Mouse (Mus musculus): ENCODE results near the gene Rab11fip4. TPM values are rescaled to one million over a fixed set of nuclear protein-coding genes. Genes with fewer than 3 reads are reported as not detected.

Gene Rab11fip4
- polyA plus RNA-seq, 2 experiments: 0.46 to 0.63 TPM

- Histone ChIP-seq H3K27ac (no peak overlapping the region), H3K36me3 (replicated peaks; ENCODE audit: control insufficient read depth, insufficient read depth, low read depth) (no peaks in the 10 kb centered on the region), H3K4me2 (ENCODE audit: low read depth) (no peak overlapping the region), H3K9ac (replicated peaks) (no peak overlapping the region), H3K27me3 (ENCODE audit: control insufficient read depth, insufficient read depth, low read length) (peaks cover 10% of the 10 kb centered on the region), H3K4me3 (ENCODE audit: insufficient read depth in 1 of 2, low read depth in 2 of 2, low read length in 2 of 2) (no peak overlapping the region), H3K9me3 (ENCODE audit: control insufficient read depth, low read length) (no peaks in the 10 kb centered on the region), H3K4me1 (replicated peaks; ENCODE audit: control insufficient read depth in 2 of 2, insufficient read depth in 2 of 2, low read length in 1 of 2) (0 out of 4 replicates have a peak, but pooled peaks cover 0 to 3% of the 10 kb centered on the region in 2 experiments)
- WGBS (ENCODE audit: insufficient replicate concordance): 76% methylated on average over 6 of the region's 6 CpGs
- no peak for DNase-seq (ENCODE audit: low read depth in 3 of 3, low spot score in 3 of 3)
- TF ChIP-seq EP300 (IDR thresholded peaks at IDR 0.05; ENCODE audit: low read depth) (no peak), CTCF (IDR thresholded peaks at IDR 0.05; ENCODE audit: low read depth) (no peak)
- ATAC-seq (ENCODE audit: insufficient read depth): no peak
These were observed 127.2 kb downstream of the Rab11fip4 start for GRCm38 (mm10) chr11:79718202-79718601.

DNA sequence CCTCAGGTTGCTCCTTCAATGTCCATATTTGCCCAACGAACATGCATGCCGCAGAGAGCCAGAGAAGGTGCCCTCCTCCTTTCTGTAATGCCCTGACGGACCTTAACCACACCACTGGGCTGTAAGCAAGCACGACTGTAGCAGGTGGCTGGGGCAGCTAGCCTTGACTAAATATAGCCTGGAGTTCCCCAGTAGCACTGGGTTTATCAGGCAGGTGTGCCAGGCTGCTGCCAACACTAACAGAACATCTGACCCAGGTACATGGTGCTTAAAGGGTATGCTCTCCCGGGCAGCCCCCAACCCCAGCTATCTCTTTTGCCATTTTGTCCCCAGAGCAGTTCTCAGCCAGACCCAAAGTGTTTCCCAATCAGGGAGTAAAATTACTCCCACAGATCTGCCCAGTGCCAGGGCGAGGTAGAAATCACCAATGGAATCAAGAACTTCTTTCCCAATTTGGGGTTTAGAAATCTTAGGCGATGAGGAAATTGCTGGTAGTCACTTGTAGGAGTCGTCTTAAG is 127.9 kb downstream of the Rab11fip4 start:
- TF ChIP-seq EP300 (IDR thresholded peaks at IDR 0.05; ENCODE audit: low read depth) (no peak), CTCF (IDR thresholded peaks at IDR 0.05; ENCODE audit: low read depth) (no peak)
- no peak for ATAC-seq (ENCODE audit: insufficient read depth)
- no peak overlapping the region for H3K27ac ChIP-seq

GRCm38 (mm10) chr11:79720737-79721136 is 129.7 kb downstream of the Rab11fip4 start:
- no peak overlapping the region for H3K4me2 ChIP-seq (ENCODE audit: low read depth)
- 0 out of 4 replicates have a peak, but pooled peaks cover 0 to 3% of the 10 kb centered on the region in 2 experiments for H3K4me1 ChIP-seq (replicated peaks; ENCODE audit: control insufficient read depth in 2 of 2, insufficient read depth in 2 of 2, low read length in 1 of 2)
- TF ChIP-seq EP300 (IDR thresholded peaks at IDR 0.05; ENCODE audit: low read depth) (no peak), CTCF (IDR thresholded peaks at IDR 0.05; ENCODE audit: low read depth) (no peak)
- no peak for ATAC-seq (ENCODE audit: insufficient read depth)
- no peak overlapping the region for H3K4me3 ChIP-seq (ENCODE audit: insufficient read depth in 1 of 2, low read depth in 2 of 2, low read length in 2 of 2)
- 59% methylated on average over 4 of the region's 4 CpGs for WGBS (ENCODE audit: insufficient replicate concordance)
- H3K27ac ChIP-seq: no peak overlapping the region
- no peaks in the 10 kb centered on the region for H3K27me3 ChIP-seq (ENCODE audit: control insufficient read depth, insufficient read depth, low read length)
- no peaks in the 10 kb centered on the region for H3K9me3 ChIP-seq (ENCODE audit: control insufficient read depth, low read length)
- H3K36me3 ChIP-seq (replicated peaks; ENCODE audit: control insufficient read depth, insufficient read depth, low read depth): no peaks in the 10 kb centered on the region
- no peak overlapping the region for H3K9ac ChIP-seq (replicated peaks)
- DNase-seq (ENCODE audit: low read depth in 3 of 3, low spot score in 3 of 3): no peak

More for the DNA sequence above, 127.9 kb downstream of the Rab11fip4 start:
- Histone ChIP-seq H3K9ac (replicated peaks) (no peak overlapping the region), H3K4me2 (ENCODE audit: low read depth) (no peak overlapping the region), H3K4me1 (replicated peaks; ENCODE audit: control insufficient read depth in 2 of 2, insufficient read depth in 2 of 2, low read length in 1 of 2) (0 out of 4 replicates have a peak, but pooled peaks cover 0 to 3% of the 10 kb centered on the region in 2 experiments), H3K4me3 (ENCODE audit: insufficient read depth in 1 of 2, low read depth in 2 of 2, low read length in 2 of 2) (no peak overlapping the region), H3K9me3 (ENCODE audit: control insufficient read depth, low read length) (no peaks in the 10 kb centered on the region), H3K36me3 (replicated peaks; ENCODE audit: control insufficient read depth, insufficient read depth, low read depth) (no peaks in the 10 kb centered on the region), H3K27me3 (ENCODE audit: control insufficient read depth, insufficient read depth, low read length) (peaks cover 6% of the 10 kb centered on the region; the same call in 1 of the 2 replicates)
- DNase-seq (ENCODE audit: low read depth in 3 of 3, low spot score in 3 of 3): no peak
- 57% methylated on average over 8 of the region's 8 CpGs for WGBS (ENCODE audit: insufficient replicate concordance)

GRCm38 (mm10) chr11:79722811-79723210 is 131.8 kb downstream of the Rab11fip4 start:
- no peaks in the 10 kb centered on the region for H3K4me1 ChIP-seq (replicated peaks; ENCODE audit: control insufficient read depth in 2 of 2, insufficient read depth in 2 of 2, low read length in 1 of 2)
- H3K9me3 ChIP-seq (ENCODE audit: control insufficient read depth, low read length): no peaks in the 10 kb centered on the region
- no peak overlapping the region for H3K4me3 ChIP-seq (ENCODE audit: insufficient read depth in 1 of 2, low read depth in 2 of 2, low read length in 2 of 2)
- no peak for TF ChIP-seq CTCF (IDR thresholded peaks at IDR 0.05; ENCODE audit: low read depth)
- DNase-seq (ENCODE audit: low read depth in 3 of 3, low spot score in 3 of 3) (no peak), ATAC-seq (ENCODE audit: insufficient read depth) (no peak)
- no peak overlapping the region for H3K4me2 ChIP-seq (ENCODE audit: low read depth)
- no peak overlapping the region for H3K9ac ChIP-seq (replicated peaks)
- no peak overlapping the region for H3K27ac ChIP-seq
- WGBS (ENCODE audit: insufficient replicate concordance): 72% methylated on average over 5 of the region's 5 CpGs
- no peaks in the 10 kb centered on the region for H3K36me3 ChIP-seq (replicated peaks; ENCODE audit: control insufficient read depth, insufficient read depth, low read depth)
- H3K27me3 ChIP-seq (ENCODE audit: control insufficient read depth, insufficient read depth, low read length): no peaks in the 10 kb centered on the region

DNA sequence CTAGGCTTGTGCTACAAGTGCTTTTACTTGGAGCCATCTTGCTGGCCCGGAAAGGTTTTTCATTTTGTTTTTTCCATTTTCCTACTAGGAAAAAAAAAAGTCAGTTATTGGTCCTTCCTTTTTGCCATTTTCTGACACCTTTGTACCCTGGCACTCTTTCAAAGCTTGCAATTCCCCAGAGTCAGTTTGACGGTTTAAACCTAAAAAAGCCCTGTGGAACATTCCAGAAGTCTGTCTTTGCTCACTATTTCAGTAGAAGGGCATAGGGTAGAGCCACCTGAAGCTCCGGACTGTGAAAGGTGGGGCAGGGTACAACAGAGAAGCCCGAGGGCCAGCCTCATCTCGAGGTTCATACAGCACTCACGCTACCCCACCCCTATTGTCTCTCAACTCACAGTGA is 134.0 kb downstream of the Rab11fip4 start:
- Histone ChIP-seq H3K4me2 (ENCODE audit: low read depth) (no peak overlapping the region), H3K27me3 (ENCODE audit: control insufficient read depth, insufficient read depth, low read length) (no peaks in the 10 kb centered on the region), H3K9ac (replicated peaks) (no peak overlapping the region), H3K27ac (no peak overlapping the region), H3K4me1 (replicated peaks; ENCODE audit: control insufficient read depth in 2 of 2, insufficient read depth in 2 of 2, low read length in 1 of 2) (no peaks in the 10 kb centered on the region), H3K4me3 (ENCODE audit: insufficient read depth in 1 of 2, low read depth in 2 of 2, low read length in 2 of 2) (no peak overlapping the region), H3K36me3 (replicated peaks; ENCODE audit: control insufficient read depth, insufficient read depth, low read depth) (no peaks in the 10 kb centered on the region), H3K9me3 (ENCODE audit: control insufficient read depth, low read length) (no peaks in the 10 kb centered on the region)
- TF ChIP-seq EP300 (IDR thresholded peaks at IDR 0.05; ENCODE audit: low read depth) (no peak), CTCF (IDR thresholded peaks at IDR 0.05; ENCODE audit: low read depth) (no peak)
- 66% methylated on average over 6 of the region's 6 CpGs for WGBS (ENCODE audit: insufficient replicate concordance)
- ATAC-seq (ENCODE audit: insufficient read depth): no peak
- DNase-seq (ENCODE audit: low read depth in 3 of 3, low spot score in 3 of 3): no peak
